25 mouse cellular contexts compared by ENCODE assay signal in the genomic region with DNA sequence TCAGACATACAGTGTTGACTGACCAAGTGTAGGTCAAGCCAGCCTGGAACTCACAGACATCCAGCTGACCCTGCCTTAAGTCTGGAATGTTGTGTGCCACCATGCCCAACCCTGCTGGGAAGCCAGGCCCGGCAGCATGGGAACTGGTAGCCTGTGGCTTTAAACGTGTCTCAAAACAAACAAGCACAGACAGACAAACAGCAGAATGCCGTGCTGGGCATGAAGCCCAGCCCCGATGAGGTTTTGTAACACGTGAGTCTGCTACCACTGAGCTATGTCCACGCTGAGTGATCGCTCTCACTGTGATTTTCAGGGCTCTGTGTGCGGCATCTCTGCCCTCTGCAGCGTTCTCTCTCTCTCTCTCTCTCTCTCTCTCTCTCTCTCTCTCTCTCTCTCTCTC.
"Had no signal": no experiment of that assay in that cellular context is flagged by ENCODE, and none has a peak within 500 bp of the region (broad histone marks: within the 10 kb centered on the region; RNA-seq: fewer than 3 reads in every experiment).

No protein-coding gene starts in this region.

- H3K4me1 ChIP-seq: heart, embryonic 13.5 days; heart, embryonic 15.5 days; hindbrain, embryonic 13.5 days; hindbrain, embryonic 15.5 days; limb, embryonic 12.5 days had no signal

- H3K9me3 ChIP-seq: heart, embryonic 15.5 days; hindbrain, embryonic 13.5 days; hindbrain, embryonic 15.5 days; kidney, embryonic 15.5 days had no signal

- H3K4me3 ChIP-seq: heart, adult 2 months; heart, embryonic 13.5 days; heart, embryonic 15.5 days; hindbrain, embryonic 13.5 days; hindbrain, embryonic 15.5 days; kidney, embryonic 15.5 days; limb, embryonic 10.5 days; limb, embryonic 12.5 days had no signal

- H3K27ac ChIP-seq: heart, adult 2 months; heart, embryonic 13.5 days; heart, embryonic 15.5 days; hindbrain, embryonic 13.5 days; hindbrain, embryonic 15.5 days; hindbrain, postnatal 0 days; kidney, embryonic 15.5 days; kidney, postnatal 0 days; limb, embryonic 10.5 days; limb, embryonic 12.5 days had no signal

- H3K4me2 ChIP-seq: heart, embryonic 11.5 days; heart, embryonic 13.5 days; heart, embryonic 15.5 days; hindbrain, embryonic 13.5 days; hindbrain, embryonic 15.5 days; kidney, embryonic 15.5 days; limb, embryonic 12.5 days had no signal

- DNase-seq: forebrain, postnatal 0 days; gastrocnemius, postnatal 14 days; gastrocnemius, postnatal 36 days; heart, adult 11 months; heart, adult 2 months; heart, postnatal 14 days; heart, postnatal 36 days; kidney, adult 11 months; kidney, adult 2 months; kidney, adult 9 months; kidney, postnatal 14 days; kidney, postnatal 36 days; layer of hippocampus, adult 9-11 months; layer of hippocampus, postnatal 36 days had no signal

- ATAC-seq: forebrain, postnatal 0 days; hindbrain, postnatal 0 days; intestine, embryonic 16.5 days had no signal

- H3K9ac ChIP-seq: forebrain, postnatal 0 days; heart, embryonic 13.5 days; heart, embryonic 15.5 days; hindbrain, embryonic 13.5 days; hindbrain, embryonic 15.5 days; kidney, embryonic 15.5 days; limb, embryonic 12.5 days had no signal

- H3K27me3 ChIP-seq: heart, embryonic 13.5 days; heart, embryonic 15.5 days; hindbrain, embryonic 13.5 days; hindbrain, embryonic 15.5 days; kidney, embryonic 15.5 days; limb, embryonic 12.5 days had no signal
